15 mouse cellular contexts compared by ENCODE assay signal in the genomic region with DNA sequence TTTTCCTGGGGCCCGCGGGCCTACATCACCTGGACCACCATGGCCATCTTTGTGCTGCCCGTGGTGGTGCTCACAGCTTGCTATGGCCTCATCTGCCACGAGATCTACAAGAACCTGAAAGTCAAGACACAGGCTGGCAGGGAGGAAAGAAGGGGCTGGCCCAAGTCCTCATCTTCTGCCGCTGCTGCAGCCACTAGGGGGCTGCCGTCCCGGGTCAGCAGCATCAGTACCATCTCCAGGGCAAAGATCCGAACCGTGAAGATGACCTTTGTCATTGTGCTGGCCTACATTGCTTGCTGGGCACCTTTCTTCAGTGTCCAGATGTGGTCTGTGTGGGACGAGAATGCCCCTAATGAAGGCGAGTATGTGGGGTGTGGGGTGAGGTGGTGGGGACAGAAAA. TPM values are rescaled to one million over a fixed set of nuclear protein-coding genes. Genes with fewer than 3 reads are reported as not detected.
DNase-seq lines count a peak whose midpoint lies in the region; ATAC-seq and TF ChIP-seq lines count a peak whose summit lies in the region.
"Had no signal": no experiment of that assay in that cellular context is flagged by ENCODE, and none has a peak within 500 bp of the region (broad histone marks: within the 10 kb centered on the region; RNA-seq: fewer than 3 reads in every experiment).

No protein-coding gene starts in this region.

- TF ChIP-seq POLR2A in bone marrow, adult 2 months (IDR thresholded peaks at IDR 0.05; ENCODE audit: borderline replicate concordance, control insufficient read depth, low read depth, low read length): no peak
- TF ChIP-seq POLR2A in small intestine, adult 2 months (IDR thresholded peaks at IDR 0.05; ENCODE audit: low read depth, low read length): no peak

- 28% methylated on average over 11 of the region's 11 CpGs for WGBS in hindbrain, embryonic 10.5 days
- WGBS in hindbrain, embryonic 16.5 days: 34% methylated on average over 11 of the region's 11 CpGs
- WGBS in lung, embryonic 14.5 days: 35% methylated on average over 11 of the region's 11 CpGs
- WGBS in bone marrow, adult 2 months: 29% methylated on average over 11 of the region's 11 CpGs
- WGBS in small intestine, adult 2 months: 35% methylated on average over 11 of the region's 11 CpGs

- H3K4me2 ChIP-seq in hindbrain, embryonic 16.5 days (ENCODE audit: low read length): no peak overlapping the region
- no peak overlapping the region for H3K4me2 ChIP-seq in lung, embryonic 14.5 days

- ATAC-seq in hindbrain, embryonic 16.5 days: no peak
- ATAC-seq in lung, embryonic 14.5 days (ENCODE audit: insufficient read depth): no peak
- ATAC-seq: inflammation-experienced regulatory T-cells, adult 6 months had no signal

- H3K36me3 ChIP-seq in hindbrain, embryonic 10.5 days: no peaks in the 10 kb centered on the region
- no peaks in the 10 kb centered on the region for H3K36me3 ChIP-seq in hindbrain, embryonic 16.5 days (ENCODE audit: control insufficient read depth, insufficient read depth, low read length)
- H3K36me3 ChIP-seq in lung, embryonic 14.5 days (ENCODE audit: insufficient read depth): no peaks in the 10 kb centered on the region
- no peaks in the 10 kb centered on the region for H3K36me3 ChIP-seq in small intestine, adult 2 months (ENCODE audit: control insufficient read depth, insufficient read depth, low read length)
- H3K36me3 ChIP-seq: G1E had no signal

- no peak overlapping the region for H3K27ac ChIP-seq in hindbrain, embryonic 10.5 days
- no peak overlapping the region for H3K27ac ChIP-seq in hindbrain, embryonic 16.5 days (ENCODE audit: low read depth, low read length)
- H3K27ac ChIP-seq in lung, embryonic 14.5 days (ENCODE audit: low read depth): no peak overlapping the region
- no peak overlapping the region for H3K27ac ChIP-seq in bone marrow, adult 2 months (ENCODE audit: control insufficient read depth, insufficient read depth, low read depth, low read length, poor library complexity)
- no peak overlapping the region for H3K27ac ChIP-seq in small intestine, adult 2 months (ENCODE audit: insufficient read depth, low read depth, low read length)

- no peaks in the 10 kb centered on the region for H3K9me3 ChIP-seq in hindbrain, embryonic 10.5 days
- H3K9me3 ChIP-seq in hindbrain, embryonic 16.5 days (ENCODE audit: control insufficient read depth, low read length): no peaks in the 10 kb centered on the region
- H3K9me3 ChIP-seq in lung, embryonic 14.5 days (ENCODE audit: low read depth, low read length): no peaks in the 10 kb centered on the region
- H3K9me3 ChIP-seq: G1E had no signal

- 0 out of 2 replicates have a peak, but pooled peaks cover 3% of the 10 kb centered on the region for H3K4me1 ChIP-seq in hindbrain, embryonic 10.5 days (replicated peaks)
- no peaks in the 10 kb centered on the region for H3K4me1 ChIP-seq in hindbrain, embryonic 16.5 days (ENCODE audit: control insufficient read depth, insufficient read depth, low read depth, low read length)
- no peaks in the 10 kb centered on the region for H3K4me1 ChIP-seq in lung, embryonic 14.5 days (ENCODE audit: insufficient read depth)
- no peaks in the 10 kb centered on the region for H3K4me1 ChIP-seq in bone marrow, adult 2 months (ENCODE audit: control insufficient read depth, insufficient read depth, low read length)
- H3K4me1 ChIP-seq in small intestine, adult 2 months (ENCODE audit: control insufficient read depth, insufficient read depth, insufficient read length, low read length): no peaks in the 10 kb centered on the region

- peak; percentile 64 for TF ChIP-seq CTCF in lung, embryonic 14.5 days (IDR thresholded peaks at IDR 0.05; ENCODE audit: low read depth)
- peak; percentile 42 for TF ChIP-seq CTCF in bone marrow, adult 2 months (IDR thresholded peaks at IDR 0.05; ENCODE audit: control insufficient read depth, insufficient read depth, low read length)
- TF ChIP-seq CTCF in small intestine, adult 2 months (IDR thresholded peaks at IDR 0.05; ENCODE audit: extremely low read depth, insufficient read length, insufficient replicate concordance, low read depth, low read length): peak; percentile 20; the same call in 1 of the 2 replicates

- DNase-seq in hindbrain, embryonic 10.5 days (ENCODE audit: low spot score): peak; percentile 14
- DNase-seq in lung, embryonic 14.5 days: peak; percentile 13
- DNase-seq in lung, postnatal 36 days: no peak
- DNase-seq in Muller cell, postnatal 12 days (ENCODE audit: inconsistent ontology term): no peak
- no peak for DNase-seq in gastrocnemius, postnatal 25 days
- DNase-seq: adrenal gland, postnatal 36 days; cerebellum, postnatal 36 days; heart, adult 11 months had no signal

- H3K4me3 ChIP-seq in hindbrain, embryonic 10.5 days: no peak overlapping the region
- H3K4me3 ChIP-seq in hindbrain, embryonic 16.5 days (ENCODE audit: low read length): no peak overlapping the region
- H3K4me3 ChIP-seq in lung, embryonic 14.5 days (ENCODE audit: low read depth, low read length): no peak overlapping the region
- no peak overlapping the region for H3K4me3 ChIP-seq in bone marrow, adult 2 months (replicated peaks; ENCODE audit: control insufficient read depth, low read depth, low read length)
- no peak overlapping the region for H3K4me3 ChIP-seq in small intestine, adult 2 months (ENCODE audit: low read depth, low read length)

- H3K27me3 ChIP-seq in hindbrain, embryonic 10.5 days (ENCODE audit: insufficient read depth, poor library complexity, severe bottlenecking): peaks cover 16% of the 10 kb centered on the region
- no peaks in the 10 kb centered on the region for H3K27me3 ChIP-seq in hindbrain, embryonic 16.5 days (replicated peaks; ENCODE audit: control insufficient read depth, insufficient read depth, low read length)
- 0 out of 2 replicates have a peak, but pooled peaks cover 3% of the 10 kb centered on the region for H3K27me3 ChIP-seq in lung, embryonic 14.5 days (ENCODE audit: insufficient read depth, low read length)
- peaks cover 6% of the 10 kb centered on the region; the same call in 1 of the 2 replicates for H3K27me3 ChIP-seq in small intestine, adult 2 months (ENCODE audit: control insufficient read depth, insufficient read depth, low read length)

- no peak overlapping the region for H3K9ac ChIP-seq in hindbrain, embryonic 16.5 days (ENCODE audit: low read depth, low read length)
- H3K9ac ChIP-seq in lung, embryonic 14.5 days: no peak overlapping the region

RNA-seq across cellular contexts. Expression of a gene that starts 1.3 kb away (rescaled TPM):
- not detected in 2 replicates for polyA plus RNA-seq in hindbrain, embryonic 10.5 days (2016; fragmentation: Nextera tagmentation; extraction: Ambion mirVana)
- polyA plus RNA-seq in hindbrain, embryonic 16.5 days (2015; fragmentation: Nextera tagmentation; extraction: Ambion mirVana): not detected in 2 replicates
- not detected in 2 replicates for polyA plus RNA-seq in lung, embryonic 14.5 days (2014; fragmentation: Nextera tagmentation; extraction: Ambion mirVana)
- not detected in 2 replicates for polyA plus RNA-seq in bone marrow, adult 2 months (2011; ENCODE audit: insufficient read depth, insufficient read length, low replicate concordance, missing spikeins)
- polyA plus RNA-seq in small intestine, adult 2 months (2012; rRNA removed): 0.04 TPM in 1 of 2 replicates, not detected in the other
- total RNA-seq in gastrocnemius, postnatal 25 days (2021): not detected
- total RNA-seq: adrenal gland, postnatal 36 days; left cerebral cortex, adult 18-20 months had no signal
- polyA plus RNA-seq: G1E; inflammation-experienced regulatory T-cells, adult 6 months; lung, embryonic 16.5 days had no signal

RNA-seq across cellular contexts. Expression of a gene that starts 37.8 kb away (rescaled TPM):
- 0.21 TPM in 1 of 2 replicates, not detected in the other for polyA plus RNA-seq in hindbrain, embryonic 10.5 days (2016; fragmentation: Nextera tagmentation; extraction: Ambion mirVana)
- polyA plus RNA-seq in hindbrain, embryonic 16.5 days (2015; fragmentation: Nextera tagmentation; extraction: Ambion mirVana): not detected in 2 replicates
- 0.32 and 0.78 TPM in 2 replicates for polyA plus RNA-seq in lung, embryonic 14.5 days (2014; fragmentation: Nextera tagmentation; extraction: Ambion mirVana)
- 118 and 261 TPM in 2 replicates for polyA plus RNA-seq in bone marrow, adult 2 months (2011; ENCODE audit: insufficient read depth, insufficient read length, low replicate concordance, missing spikeins)
- polyA plus RNA-seq in small intestine, adult 2 months (2012; rRNA removed): 4.2 and 184 TPM in 2 replicates
- total RNA-seq in gastrocnemius, postnatal 25 days (2021): under 1 TPM in 1 of 2 experiments, not detected in 1; 0.19 TPM

Comparison
In these comparisons a context has a peak if more than half of its experiments do, and no peak if none do; other contexts are left out.
1. DNase-seq: peak in hindbrain, embryonic 10.5 days (single experiment) and lung, embryonic 14.5 days (single experiment); none in lung, postnatal 36 days (single experiment), Muller cell, postnatal 12 days (single experiment) and gastrocnemius, postnatal 25 days (single experiment).
2. Peak in every context shown above with its lines, with median percentiles within 50 percentile points of each other: CTCF ChIP-seq.